Mouse (Mus musculus) bone marrow, adult 2 months (tissue): ENCODE measurements around the gene Dusp5. TPM values are rescaled to one million over a fixed set of nuclear protein-coding genes. Genes with fewer than 3 reads are reported as not detected.

Experiments
- H3K27ac ChIP-seq: fragments of 200-500 bp; 2 replicates; pipeline ENCODE4 v1.5.1; 2012; ENCODE audit warnings: low read depth, mild to moderate bottlenecking, control low read depth, inconsistent platforms, low read length; ENCODE audit not compliant: control insufficient read depth, poor library complexity, insufficient read depth
- H3K4me1 ChIP-seq: fragments of 200-500 bp; 2 replicates; pipeline ENCODE4 v1.6.1; 2011; ENCODE audit warnings: low read length; ENCODE audit not compliant: control insufficient read depth, insufficient read depth
- H3K4me3 ChIP-seq: fragments of 200-500 bp; replicated peaks from 2 replicates; pipeline ENCODE3; 2011; ENCODE audit warnings: mild to moderate bottlenecking, low read depth, low read length, control low read depth; ENCODE audit not compliant: control insufficient read depth
- CTCF ChIP-seq: fragments of 200-500 bp; IDR thresholded peaks from 2 replicates; pipeline ENCODE4 v1.5.1; 2011; ENCODE audit warnings: low read length, control low read depth; ENCODE audit not compliant: control insufficient read depth, insufficient read depth
- POLR2A ChIP-seq: fragments of 200-500 bp; IDR thresholded peaks from 2 replicates; pipeline ENCODE4 v1.6.1; 2011; ENCODE audit warnings: low read depth, mild to moderate bottlenecking, control low read depth, low read length, borderline replicate concordance; ENCODE audit not compliant: control insufficient read depth
- WGBS: fragments of 180-500 bp; shearing (Covaris S2); methylation state at CpG from one replicate; pipeline ENCODE4 v1.1.7; 2018; 5-methylcytosine and 5-hydroxymethylcytosine counted together
- polyA plus RNA-seq: library from polyadenylated mRNA; stranded (reverse); fragments of >200 nt; gene quantifications from 2 replicates; pipeline ENCODE4 v1.2.4, GENCODE M21; 2011; ENCODE audit warnings: low replicate concordance; ENCODE audit not compliant: missing spikeins, insufficient read depth, insufficient read length

Dusp5 gene
- polyA plus RNA-seq, 1 experiment = 9.7 TPM

GRCm38 (mm10) chr19:53501765-53502164 lies 27.1 kb upstream of the Dusp5 start:
- WGBS = 86% methylated on average over 2 of the region's 2 CpGs

GRCm38 (mm10) chr19:53502891-53503371 lies 26.0 kb upstream of the Dusp5 start:
- H3K4me1 ChIP-seq = peaks cover 3% of the 10 kb centered on the region
- H3K4me3 ChIP-seq = no peak overlapping the region
- peak; percentile 23; the same call in 1 of the 2 replicates for TF ChIP-seq POLR2A
- TF ChIP-seq CTCF = no peak
- H3K27ac ChIP-seq = peak overlapping the region; percentile 62
- WGBS = 33% methylated on average over 9 of the region's 9 CpGs

More at GRCm38 (mm10) chr19:53501765-53502164, 27.1 kb upstream of the Dusp5 start:
- no peak overlapping the region for H3K4me3 ChIP-seq
- H3K4me1 ChIP-seq = peaks cover 3% of the 10 kb centered on the region
- TF ChIP-seq POLR2A (no peak), CTCF (no peak)
- H3K27ac ChIP-seq = no peak overlapping the region

GRCm38 (mm10) chr19:53504181-53504580 lies 24.7 kb upstream of the Dusp5 start:
- Histone ChIP-seq H3K27ac (no peak overlapping the region), H3K4me3 (no peak overlapping the region), H3K4me1 (peaks cover 3% of the 10 kb centered on the region)
- WGBS = 67% methylated on average over 7 of the region's 7 CpGs
- no peak for TF ChIP-seq CTCF
- TF ChIP-seq POLR2A = no peak

DNA sequence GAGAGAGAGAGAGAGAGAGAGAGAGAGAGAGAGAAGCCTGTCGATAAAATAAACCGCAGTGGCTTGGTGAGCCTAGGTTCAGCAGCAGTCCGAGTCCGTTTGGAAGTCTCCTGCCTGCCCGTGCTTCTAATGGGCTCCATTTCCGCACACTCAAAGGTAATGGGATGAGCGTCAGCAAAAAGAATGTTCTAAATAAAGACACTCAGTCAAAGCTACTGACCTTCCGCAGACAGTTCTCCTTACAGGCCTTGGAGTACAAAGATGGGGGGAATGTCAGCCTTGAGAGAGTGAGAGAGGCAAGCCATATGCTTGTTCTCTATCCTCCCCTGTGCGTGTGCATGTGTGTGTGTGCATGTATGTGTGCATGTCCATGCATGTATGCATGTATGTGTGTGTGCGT lies 23.2 kb upstream of the Dusp5 start:
- Histone ChIP-seq H3K4me3 (no peak overlapping the region), H3K27ac (no peak overlapping the region), H3K4me1 (peaks cover 3% of the 10 kb centered on the region)
- 89% methylated on average over 10 of the region's 10 CpGs for WGBS
- TF ChIP-seq CTCF (no peak), POLR2A (no peak)

DNA sequence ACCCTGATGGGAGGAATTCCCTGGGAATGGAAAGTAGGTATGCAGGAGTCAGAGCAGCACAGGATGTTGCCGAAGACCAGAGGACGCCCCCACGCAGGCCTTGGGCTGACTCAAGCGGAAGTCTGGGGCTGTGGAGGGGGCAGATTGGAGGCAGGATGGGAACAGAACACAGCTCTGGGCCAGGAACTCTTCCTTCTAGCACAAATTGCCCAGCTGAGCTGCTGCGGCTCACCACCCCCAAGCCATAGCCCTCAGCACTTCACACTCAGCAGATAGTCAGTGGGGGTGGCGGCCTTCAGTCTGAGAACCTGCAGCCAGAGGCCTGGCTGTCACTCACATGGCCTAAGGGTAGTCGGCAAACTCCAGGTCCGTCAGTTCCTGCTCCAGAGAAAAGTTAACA lies 21.4 kb upstream of the Dusp5 start:
- no peaks in the 10 kb centered on the region; the same call in 1 of the 2 replicates for H3K4me1 ChIP-seq
- no peak for TF ChIP-seq CTCF
- no peak for TF ChIP-seq POLR2A
- no peak overlapping the region for H3K27ac ChIP-seq
- 67% methylated on average over 8 of the region's 8 CpGs for WGBS
- no peak overlapping the region for H3K4me3 ChIP-seq

DNA sequence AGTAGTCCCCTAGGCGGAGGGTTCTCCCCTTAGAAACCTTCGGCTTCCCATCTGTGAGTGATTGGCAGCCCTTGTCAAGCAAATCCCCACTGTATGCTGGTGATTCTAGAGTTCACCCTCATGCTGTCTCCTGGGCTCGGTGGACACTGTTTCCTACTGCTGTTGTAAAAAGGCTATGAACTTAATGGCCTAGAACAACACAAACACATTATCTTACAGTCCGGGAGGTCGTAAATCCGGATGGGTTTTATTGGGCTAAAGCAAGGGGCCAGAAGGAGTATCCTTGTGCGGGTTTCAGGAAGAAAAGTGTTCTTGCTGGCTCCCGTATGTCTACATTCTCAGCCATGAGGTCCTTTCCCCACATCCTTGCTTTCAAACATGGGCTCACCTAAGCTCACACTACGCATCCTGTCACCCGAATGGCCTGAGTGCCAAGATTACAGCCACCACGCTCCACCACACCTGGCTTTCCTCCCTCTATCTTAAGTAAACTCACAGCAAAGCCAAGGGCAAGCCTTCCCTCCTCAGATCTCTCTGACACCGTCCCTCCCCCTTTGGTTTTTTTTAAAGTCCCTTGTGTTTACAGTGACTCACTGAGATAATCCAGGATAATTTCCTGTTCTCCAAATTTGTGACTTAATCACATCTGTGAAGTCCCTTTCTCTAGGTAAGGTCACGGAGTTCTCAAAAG lies 17.5 kb upstream of the Dusp5 start:
- Histone ChIP-seq H3K27ac (no peak overlapping the region), H3K4me3 (no peak overlapping the region), H3K4me1 (no peaks in the 10 kb centered on the region)
- WGBS = 81% methylated on average over 13 of the region's 13 CpGs
- TF ChIP-seq CTCF (no peak), POLR2A (no peak)

DNA sequence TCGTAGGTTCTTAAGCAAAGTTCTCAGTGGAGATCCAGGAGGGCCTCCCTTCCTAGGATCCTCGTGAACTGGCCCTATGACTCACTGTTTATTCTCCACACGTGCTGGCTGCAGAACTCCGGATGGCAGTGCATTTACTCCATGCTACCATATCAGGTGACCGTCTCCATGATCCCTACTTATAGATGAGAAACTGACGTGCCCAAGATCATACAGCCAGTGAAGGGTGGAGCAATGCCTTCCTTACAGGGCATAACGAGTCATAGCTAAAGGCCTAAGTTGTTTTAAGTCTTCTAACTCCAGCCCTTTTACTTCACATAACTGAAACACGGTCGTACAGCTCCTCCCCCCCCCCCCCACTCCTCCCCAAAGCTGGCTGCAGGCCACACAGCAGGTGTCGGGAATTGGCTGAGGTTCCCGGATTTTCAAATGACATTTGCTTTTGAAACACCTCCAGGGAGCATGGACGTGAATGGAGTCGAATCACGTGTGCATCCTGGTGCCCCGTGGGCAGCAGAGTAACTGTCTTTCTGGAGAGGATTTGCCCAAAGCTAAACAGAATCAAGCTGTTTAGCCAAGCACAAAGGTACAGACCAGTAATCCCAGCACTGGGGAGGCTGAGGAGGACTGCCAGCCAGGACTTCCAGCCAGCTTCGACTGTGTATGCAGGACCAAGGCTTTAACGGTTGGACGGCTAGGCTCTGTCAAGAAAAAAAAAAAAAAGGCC lies 11.4 kb upstream of the Dusp5 start:
- H3K4me1 ChIP-seq = peaks cover 3% of the 10 kb centered on the region; the same call in 1 of the 2 replicates
- WGBS = 79% methylated on average over 18 of the region's 18 CpGs
- no peak overlapping the region for H3K4me3 ChIP-seq
- no peak overlapping the region for H3K27ac ChIP-seq
- TF ChIP-seq CTCF (no peak), POLR2A (no peak)

- H3K27ac ChIP-seq = no peak overlapping the region
- peaks cover 3% of the 10 kb centered on the region; the same call in 1 of the 2 replicates for H3K4me1 ChIP-seq
- H3K4me3 ChIP-seq = no peak overlapping the region
- WGBS = 53% methylated on average over 8 of the region's 8 CpGs
- TF ChIP-seq POLR2A (no peak), CTCF (no peak)
Measured at GRCm38 (mm10) chr19:53519549-53519948, 9.4 kb upstream of the Dusp5 start.
